Mouse (Mus musculus) left cerebral cortex, adult 9 months (tissue): ENCODE data around the gene Rrp9.
A peak's percentile ranks its signal among the peaks of the same experiment; 100 is the strongest.

Source experiments
- DNase-seq, 2 experiments: peaks; one replicate each; pipeline ENCODE4 v3.0.0; 2022; ENCODE audit warnings: low spot score in 2 of 2

The Rrp9 gene

GRCm38 (mm10) chr9:106475663-106476001 lies at the start of gene Rrp9:
Gene Rrp9, plus strand, starts transcription at chr9:106475963.
- peak in 1 of 2 experiments; percentile 3 for DNase-seq

DNA sequence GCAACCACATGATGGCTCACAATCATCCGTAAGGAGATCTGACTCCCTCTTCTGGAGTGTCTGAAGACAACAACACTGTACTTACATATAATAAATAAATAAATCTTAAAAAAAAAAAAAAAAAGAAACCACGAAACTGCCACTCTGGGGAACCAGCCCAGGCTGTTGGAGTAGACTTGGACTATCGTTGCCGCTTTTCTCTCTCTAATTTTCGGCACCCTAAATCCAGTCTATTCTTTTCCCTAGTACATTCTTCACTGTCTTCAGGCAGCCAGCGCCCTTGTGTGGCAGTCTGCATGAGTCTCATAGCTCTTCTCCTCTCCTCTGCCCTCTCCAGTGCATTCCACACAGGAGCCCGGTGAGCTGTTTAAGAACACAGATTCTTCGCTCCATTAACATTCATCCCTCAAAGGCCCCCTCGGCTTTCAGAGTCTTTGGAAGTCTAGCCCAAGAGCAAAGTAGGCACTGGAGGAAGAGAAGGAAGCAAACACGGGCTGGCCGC lies 47.0 kb upstream of the Rrp9 start:
- no peak for DNase-seq

GRCm38 (mm10) chr9:106429221-106430014 lies 46.3 kb upstream of the Rrp9 start, which contains the start of gene Rpl29:
Gene Rpl29, plus strand, starts transcription at chr9:106429454.
- DNase-seq: peak; percentile 79 to 96

GRCm38 (mm10) chr9:106430015-106430264 lies 45.8 kb upstream of the Rrp9 start:
- no peak for DNase-seq

GRCm38 (mm10) chr9:106433389-106433788 lies 42.4 kb upstream of the Rrp9 start:
- no peak for DNase-seq

- DNase-seq: no peak
These were observed 39.2 kb upstream of the Rrp9 start for GRCm38 (mm10) chr9:106436566-106436965.

GRCm38 (mm10) chr9:106442680-106443079 lies 33.1 kb upstream of the Rrp9 start:
- no peak for DNase-seq

DNA sequence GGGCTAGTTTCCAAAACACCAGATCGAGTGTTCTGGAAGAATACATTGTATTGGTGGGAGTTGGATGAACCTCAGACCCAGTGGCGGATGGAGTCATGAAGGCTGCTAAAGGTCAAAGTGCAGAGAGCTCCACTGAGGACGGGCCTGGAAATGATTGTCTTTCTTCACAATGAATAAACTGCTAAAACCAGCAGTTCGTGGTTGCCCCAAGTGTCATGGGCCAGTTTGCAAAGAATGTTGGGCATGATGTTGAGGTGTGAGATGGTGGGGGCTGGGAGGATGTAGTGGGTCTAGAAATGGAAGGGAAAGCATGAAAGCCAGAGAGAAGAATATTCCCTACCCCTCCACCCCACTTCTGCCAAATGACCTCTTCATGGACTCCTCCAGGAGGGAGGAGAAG lies 30.9 kb upstream of the Rrp9 start:
- DNase-seq: no peak

DNA sequence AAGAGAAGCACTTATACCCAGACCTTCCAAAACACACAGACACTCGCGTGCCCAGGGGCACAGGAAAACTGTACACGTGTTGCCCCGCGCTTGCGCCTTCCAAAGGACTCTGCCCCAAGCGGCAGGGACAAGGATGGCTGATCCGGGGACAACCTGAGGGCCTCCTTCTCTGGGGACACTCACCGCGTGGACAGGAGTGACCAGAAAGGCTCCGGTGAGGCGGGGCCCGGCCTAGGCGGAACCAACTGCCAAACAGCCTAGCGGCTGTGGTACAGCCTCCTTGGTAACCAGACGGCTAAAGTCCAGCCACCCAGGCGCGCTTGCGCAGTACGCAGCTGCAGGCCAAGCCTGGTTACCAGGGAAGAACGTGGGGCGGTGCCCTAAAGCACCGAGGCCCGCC lies 28.4 kb upstream of the Rrp9 start, which contains the start of the genes Abhd14b and Abhd14a:
TSS of gene Abhd14b (plus strand) at position 112 of the 400 bp plus-strand sequence.
TSS of gene Abhd14a (minus strand) at position 331 of the 400 bp plus-strand sequence.
- peak; percentile 73 to 93 for DNase-seq

- no peak for DNase-seq
These were observed 27.8 kb upstream of the Rrp9 start for GRCm38 (mm10) chr9:106447951-106448350.

DNA sequence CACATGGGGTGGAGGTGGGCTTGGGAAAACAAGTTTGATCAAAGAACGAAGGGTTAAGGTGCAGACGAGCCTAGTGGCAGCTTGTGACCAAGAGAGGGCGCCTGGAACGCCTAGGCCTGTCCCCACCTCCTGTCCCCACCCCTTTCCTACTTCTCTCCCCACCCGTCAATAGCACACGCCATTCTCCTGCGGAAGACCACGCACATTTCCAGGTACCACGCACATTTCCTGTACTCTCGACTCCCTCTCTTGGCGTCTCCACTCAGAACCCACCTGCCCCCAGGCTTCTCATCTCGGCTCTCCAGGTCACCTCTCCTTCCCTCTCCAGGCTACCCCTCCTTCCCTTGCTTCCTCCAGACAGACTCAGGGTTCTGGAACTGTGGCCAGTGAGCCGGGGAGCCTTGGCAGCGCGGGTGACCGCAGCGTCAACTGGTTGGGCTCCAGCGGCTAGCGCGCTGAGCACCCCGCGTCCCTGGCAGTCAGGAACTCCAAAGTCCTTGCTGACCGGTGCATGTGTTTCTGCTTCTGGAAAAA lies 27.2 kb upstream of the Rrp9 start:
- DNase-seq: peak in 1 of 2 experiments; percentile 78

DNA sequence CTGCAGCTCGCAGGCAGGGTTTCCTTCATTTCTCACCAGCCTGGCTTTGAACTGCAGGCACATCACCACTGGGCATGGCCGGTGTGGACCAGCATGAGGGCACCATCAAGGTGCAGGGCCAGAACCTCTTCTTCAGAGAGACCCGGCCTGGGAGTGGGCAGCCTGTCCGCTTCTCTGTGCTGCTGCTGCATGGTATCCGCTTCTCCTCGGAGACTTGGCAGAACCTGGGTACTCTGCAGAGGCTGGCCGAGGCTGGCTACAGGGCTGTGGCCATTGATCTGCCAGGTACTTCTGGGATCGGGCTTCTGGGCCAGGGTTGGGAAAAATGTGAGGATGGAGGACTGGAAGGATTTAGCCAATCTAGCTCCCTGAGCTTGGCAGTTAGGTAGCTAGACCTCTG lies 25.8 kb upstream of the Rrp9 start:
- DNase-seq: no peak

DNA sequence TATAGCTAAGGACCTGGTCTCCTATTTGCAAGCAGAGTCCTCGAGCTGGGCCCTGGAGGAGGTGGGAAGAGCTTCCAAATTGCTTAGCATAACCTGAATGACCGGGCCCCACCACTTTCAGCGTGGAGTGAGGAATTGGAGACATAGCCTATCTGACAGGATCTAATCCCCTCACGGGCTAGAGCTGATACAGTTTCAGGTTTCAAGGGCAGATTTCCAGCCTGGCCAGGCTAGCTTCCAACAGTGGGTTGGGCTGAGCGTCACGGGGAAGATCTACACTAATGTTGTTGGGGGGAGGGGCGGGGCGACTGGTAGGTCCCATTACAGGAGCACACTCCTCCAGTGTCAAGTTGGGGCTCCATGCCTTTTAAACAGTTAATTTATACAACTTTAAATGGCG lies 25.1 kb upstream of the Rrp9 start:
- DNase-seq: no peak

DNA sequence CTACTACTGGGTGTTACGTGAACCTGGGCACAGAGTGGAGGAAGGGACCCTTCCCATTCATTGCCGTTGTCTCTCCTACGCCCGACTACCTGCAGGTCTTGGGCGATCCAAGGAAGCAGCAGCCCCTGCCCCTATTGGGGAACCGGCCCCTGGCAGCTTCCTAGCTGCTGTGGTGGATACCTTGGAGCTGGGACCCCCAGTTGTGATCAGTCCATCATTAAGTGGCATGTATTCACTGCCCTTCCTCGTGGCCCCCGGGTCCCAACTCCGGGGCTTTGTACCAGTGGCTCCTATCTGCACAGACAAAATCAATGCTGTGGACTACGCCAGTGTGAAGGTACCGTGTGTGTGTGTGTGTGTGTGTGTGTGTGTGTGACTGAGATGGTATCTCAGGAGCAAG lies 24.5 kb upstream of the Rrp9 start:
- DNase-seq: no peak

DNA sequence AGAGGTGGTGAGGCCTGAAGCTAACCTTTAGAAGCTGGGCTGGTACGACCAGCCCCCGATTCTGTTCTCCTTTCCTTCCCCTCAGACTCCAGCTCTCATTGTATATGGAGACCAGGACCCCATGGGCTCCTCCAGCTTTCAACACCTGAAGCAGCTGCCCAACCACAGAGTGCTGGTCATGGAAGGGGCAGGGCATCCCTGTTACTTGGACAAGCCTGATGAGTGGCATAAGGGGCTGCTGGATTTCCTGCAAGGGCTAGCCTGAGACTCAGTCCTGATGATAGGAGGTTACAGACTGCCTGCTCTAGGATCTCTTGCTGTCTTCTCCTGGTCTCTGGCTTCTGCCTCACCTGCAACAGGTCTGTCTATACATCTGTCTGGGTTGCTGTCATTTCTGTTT lies 23.9 kb upstream of the Rrp9 start:
- no peak for DNase-seq

GRCm38 (mm10) chr9:106452351-106452750 lies 23.4 kb upstream of the Rrp9 start:
- DNase-seq: no peak

DNA sequence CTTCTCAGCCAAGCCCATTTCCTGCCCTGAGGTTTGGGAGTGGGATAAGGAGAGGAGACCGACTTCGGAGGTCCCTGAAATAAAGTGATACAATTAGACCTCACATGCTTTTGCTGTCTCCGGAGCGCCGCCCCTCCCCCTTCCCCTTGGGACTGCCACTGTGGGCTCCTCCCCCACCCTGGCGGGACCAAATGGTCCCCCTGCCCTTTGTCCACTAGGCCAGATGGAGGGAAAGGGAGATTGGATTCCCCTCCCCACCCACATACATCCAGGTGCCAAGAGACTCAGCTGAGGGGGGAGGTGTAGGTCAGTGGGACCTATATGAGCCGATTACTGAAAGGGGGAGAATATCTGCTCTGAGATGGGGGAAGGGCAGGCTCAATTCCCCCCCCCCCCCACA lies 22.9 kb upstream of the Rrp9 start:
- DNase-seq: no peak

GRCm38 (mm10) chr9:106453271-106454070 lies 22.3 kb upstream of the Rrp9 start, which contains the start of gene Pcbp4:
Gene Pcbp4, plus strand, starts transcription at chr9:106453291.
- DNase-seq: no peak

DNA sequence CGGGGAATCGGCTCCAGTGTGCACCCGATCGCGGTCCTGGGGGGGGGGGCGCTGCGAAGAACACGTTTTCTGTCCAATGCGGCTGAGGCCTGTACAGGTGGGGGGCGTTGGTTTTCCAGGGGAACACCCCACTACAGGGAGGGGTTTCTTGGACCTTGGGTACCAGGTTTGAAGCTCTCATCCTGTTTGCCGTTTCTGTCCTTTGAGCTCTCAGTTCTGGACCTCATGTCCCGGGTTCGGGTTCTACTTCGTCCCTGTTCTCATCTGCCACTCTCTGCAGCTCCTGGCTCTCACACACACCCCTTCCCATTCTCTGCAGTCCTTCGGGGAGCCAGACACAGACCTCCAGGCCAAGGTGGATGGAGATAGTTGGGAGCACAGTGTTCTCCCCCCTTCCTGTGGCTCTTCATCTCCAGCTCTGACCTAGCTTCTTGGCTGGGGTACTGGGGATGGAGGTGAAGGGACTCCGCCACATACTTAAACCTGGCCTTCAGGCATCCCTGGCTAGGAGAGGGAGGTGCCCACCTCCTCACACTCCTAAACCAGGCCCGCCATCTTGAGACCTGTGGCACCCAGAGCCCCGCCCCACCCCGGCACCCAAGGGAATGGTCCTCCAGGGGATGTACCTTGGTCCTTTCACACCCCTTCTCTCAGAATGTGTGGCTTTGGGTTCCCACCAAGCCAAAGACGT lies 21.5 kb upstream of the Rrp9 start:
- DNase-seq: no peak

- peak in 1 of 2 experiments; percentile 62 for DNase-seq
These were observed 20.7 kb upstream of the Rrp9 start for GRCm38 (mm10) chr9:106454888-106455681.
